Mouse (Mus musculus) hindbrain, embryonic 14.5 days (tissue): Measurements from ENCODE around the gene Armh3. TPM values are rescaled to one million over a fixed set of nuclear protein-coding genes. Genes with fewer than 3 reads are reported as not detected.
A peak's percentile ranks its signal among the peaks of the same experiment; 100 is the strongest.
"Not testable (repeated sequence)": the region's sequence is repeated elsewhere in the genome, so short reads cannot be mapped to it uniquely, and the experiment has no call there.

Source experiments
- ATAC-seq: fragments of 200-750 bp; cut with Nextera tagmentation; 2 replicates; pipeline ENCODE4 v1.8.0; 2017; ENCODE audit warnings: moderate number of reproducible peaks, mild to moderate bottlenecking, moderate TSS enrichment, moderate library complexity; ENCODE audit not compliant: low FRiP score
- DNase-seq: peaks from one replicate; pipeline ENCODE4 v3.0.0-alpha.2; 2015; ENCODE audit warnings: low spot score
- H3K27ac ChIP-seq: fragments of 300-500 bp; sonication (generic); 2 replicates; pipeline ENCODE4 v1.5.1; 2014; ENCODE audit warnings: mild to moderate bottlenecking, moderate library complexity
- H3K27me3 ChIP-seq: fragments of 300-500 bp; sonication (generic); 2 replicates; pipeline ENCODE4 v1.6.1; 2014; ENCODE audit warnings: mild to moderate bottlenecking, low read length, mixed read lengths; ENCODE audit not compliant: control insufficient read depth, insufficient read depth
- H3K36me3 ChIP-seq: fragments of 300-500 bp; sonication (generic); replicated peaks from 2 replicates; pipeline ENCODE4 v1.6.1; 2014; ENCODE audit not compliant: control insufficient read depth, insufficient read depth
- H3K4me1 ChIP-seq: fragments of 300-500 bp; sonication (generic); replicated peaks from 2 replicates; pipeline ENCODE4 v1.6.1; 2014; ENCODE audit warnings: antibody characterized with exemption, low read length, mixed read lengths; ENCODE audit not compliant: control insufficient read depth, insufficient read depth
- H3K4me2 ChIP-seq: fragments of 300-500 bp; sonication (generic); replicated peaks from 2 replicates; pipeline ENCODE4 v1.6.1; 2014; ENCODE audit warnings: mild to moderate bottlenecking, moderate library complexity
- H3K4me3 ChIP-seq: fragments of 300-500 bp; sonication (generic); replicated peaks from 2 replicates; pipeline ENCODE4 v1.5.1; 2014; ENCODE audit warnings: mild to moderate bottlenecking, low read length
- H3K9ac ChIP-seq: fragments of 300-500 bp; sonication (generic); 2 replicates; pipeline ENCODE4 v1.6.1; 2014
- H3K9me3 ChIP-seq: fragments of 300-500 bp; sonication (generic); 2 replicates; pipeline ENCODE4 v1.6.1; 2016; ENCODE audit warnings: low read length; ENCODE audit not compliant: control insufficient read depth
- WGBS: fragments of 180-500 bp; shearing (Covaris S2); extraction: QIAGEN DNeasy Blood & Tissue Kit; methylation state at CpG from one replicate; pipeline ENCODE4 v1.1.7; 2014; 5-methylcytosine and 5-hydroxymethylcytosine counted together
- polyA plus RNA-seq: library from polyadenylated mRNA; unstranded; fragments of >200 nt; fragmentation: Nextera tagmentation; extraction: Ambion mirVana; gene quantifications from 2 replicates; pipeline ENCODE4 v1.2.1, GENCODE M21; 2014

Gene Armh3
- polyA plus RNA-seq, 1 experiment from 2014 or later: 18.7 TPM

- 18% methylated on average over 8 of the region's 8 CpGs for WGBS
- ATAC-seq: no peak
Measured at GRCm38 (mm10) chr19:45812673-45813252, 185.5 kb downstream of the Armh3 start.

DNA sequence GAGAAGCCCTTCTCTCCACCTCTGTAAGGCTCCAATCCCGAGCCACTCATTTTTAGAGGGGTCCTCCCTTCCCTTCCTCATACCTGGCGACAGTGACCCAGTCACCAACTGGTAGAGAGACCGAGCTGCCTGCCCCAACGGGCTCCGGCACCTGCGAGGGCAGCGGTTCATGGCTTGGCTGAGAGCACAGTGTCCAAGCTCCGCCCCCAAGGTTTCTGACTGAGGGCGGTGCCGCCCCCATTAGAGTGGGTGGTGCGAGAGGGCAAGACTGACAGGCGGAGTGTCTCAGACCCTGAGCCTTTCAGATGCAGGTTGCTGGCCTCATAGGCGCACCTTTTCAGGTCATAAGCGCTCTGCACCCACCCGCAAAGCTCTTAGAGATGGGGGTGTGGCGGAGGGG, 186.2 kb downstream of the Armh3 start:
- Histone ChIP-seq H3K4me2 (peak overlapping the region; percentile 54), H3K36me3 (no peaks in the 10 kb centered on the region), H3K9me3 (no peaks in the 10 kb centered on the region), H3K9ac (peak overlapping the region; percentile 48), H3K27me3 (no peaks in the 10 kb centered on the region; the same call in 1 of the 2 replicates), H3K4me3 (peak overlapping the region; percentile 29), H3K4me1 (peaks cover 32% of the 10 kb centered on the region), H3K27ac (0 out of 2 replicates have a peak overlapping the region, but pooled peaks have one; percentile 18)
- ATAC-seq (peak; percentile 47), DNase-seq (no peak)
- WGBS: 2% methylated on average over 16 of the region's 16 CpGs

More at GRCm38 (mm10) chr19:45812673-45813252, 185.5 kb downstream of the Armh3 start:
- DNase-seq: no peak
- Histone ChIP-seq H3K9me3 (no peaks in the 10 kb centered on the region), H3K27ac (0 out of 2 replicates have a peak overlapping the region, but pooled peaks have one; percentile 18), H3K36me3 (no peaks in the 10 kb centered on the region), H3K27me3 (no peaks in the 10 kb centered on the region; the same call in 1 of the 2 replicates), H3K9ac (peak overlapping the region; percentile 48), H3K4me2 (peak overlapping the region; percentile 54), H3K4me1 (peaks cover 32% of the 10 kb centered on the region), H3K4me3 (peak overlapping the region; percentile 29)

- Histone ChIP-seq H3K27ac (no peak overlapping the region), H3K27me3 (no peaks in the 10 kb centered on the region; the same call in 1 of the 2 replicates), H3K4me1 (peaks cover 30% of the 10 kb centered on the region), H3K9me3 (no peaks in the 10 kb centered on the region), H3K4me2 (no peak overlapping the region), H3K36me3 (no peaks in the 10 kb centered on the region), H3K9ac (no peak overlapping the region), H3K4me3 (no peak overlapping the region)
- WGBS: 54% methylated on average over 12 of the region's 12 CpGs
- DNase-seq (no peak), ATAC-seq (no peak)
Measured at GRCm38 (mm10) chr19:45811028-45811674, 187.1 kb downstream of the Armh3 start.

DNA sequence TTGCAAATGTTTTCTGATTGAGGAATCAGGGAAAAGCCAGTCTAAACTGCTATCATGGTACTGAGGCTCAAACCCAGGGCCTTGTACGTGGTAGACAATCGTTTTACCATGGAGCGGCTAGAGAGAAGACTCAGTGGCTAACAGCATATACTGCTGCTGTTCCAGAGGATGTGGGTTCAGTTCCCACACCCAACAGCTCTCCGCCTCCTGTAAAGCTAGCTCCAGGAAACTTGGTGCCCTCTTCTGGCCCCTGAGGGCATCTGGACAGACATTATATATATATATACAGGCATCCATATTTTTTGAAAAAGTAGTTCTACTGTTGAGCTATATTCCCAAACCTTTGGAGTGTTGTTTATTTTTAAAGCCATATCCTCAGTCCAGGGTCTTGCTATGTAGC, 190.6 kb downstream of the Armh3 start:
- no peaks in the 10 kb centered on the region for H3K36me3 ChIP-seq
- H3K27me3 ChIP-seq: no peaks in the 10 kb centered on the region
- H3K9ac ChIP-seq: no peak overlapping the region
- no peak for DNase-seq
- ATAC-seq: no peak
- 95% methylated on average over 4 of the region's 4 CpGs for WGBS
- no peaks in the 10 kb centered on the region for H3K9me3 ChIP-seq
- no peak overlapping the region for H3K4me2 ChIP-seq
- no peak overlapping the region for H3K27ac ChIP-seq
- no peak overlapping the region for H3K4me3 ChIP-seq
- H3K4me1 ChIP-seq: peaks cover 14% of the 10 kb centered on the region

- DNase-seq, H3K9me3 ChIP-seq: not testable (repeated sequence)
- 96% methylated on average over 6 of the region's 6 CpGs for WGBS
Measured at GRCm38 (mm10) chr19:45805817-45806216, 192.5 kb downstream of the Armh3 start.

GRCm38 (mm10) chr19:45804593-45805368, 193.5 kb downstream of the Armh3 start:
- DNase-seq: peak; percentile 57
- no peaks in the 10 kb centered on the region for H3K9me3 ChIP-seq
- no peaks in the 10 kb centered on the region for H3K4me1 ChIP-seq
- no peak overlapping the region for H3K4me3 ChIP-seq
- H3K27ac ChIP-seq: no peak overlapping the region
- no peak overlapping the region for H3K4me2 ChIP-seq
- no peak overlapping the region for H3K9ac ChIP-seq
- H3K27me3 ChIP-seq: no peaks in the 10 kb centered on the region
- H3K36me3 ChIP-seq: no peaks in the 10 kb centered on the region
- no peak for ATAC-seq
- WGBS: 25% methylated on average over 12 of the region's 12 CpGs

More at GRCm38 (mm10) chr19:45805817-45806216, 192.5 kb downstream of the Armh3 start:
- not testable (repeated sequence) for H3K36me3 ChIP-seq, H3K27me3 ChIP-seq, H3K9ac ChIP-seq, ATAC-seq, H3K27ac ChIP-seq, H3K4me1 ChIP-seq, H3K4me2 ChIP-seq, H3K4me3 ChIP-seq

- H3K9ac ChIP-seq: no peak overlapping the region
- H3K4me2 ChIP-seq: no peak overlapping the region
- H3K4me1 ChIP-seq: no peaks in the 10 kb centered on the region
- H3K9me3 ChIP-seq: no peaks in the 10 kb centered on the region
- H3K27ac ChIP-seq: no peak overlapping the region
- 40% methylated on average over 3 of the region's 4 CpGs for WGBS
- H3K36me3 ChIP-seq: no peaks in the 10 kb centered on the region
- no peaks in the 10 kb centered on the region for H3K27me3 ChIP-seq
- DNase-seq (no peak), ATAC-seq (no peak)
- no peak overlapping the region for H3K4me3 ChIP-seq
Measured at GRCm38 (mm10) chr19:45803408-45803807, 194.9 kb downstream of the Armh3 start.

GRCm38 (mm10) chr19:45802702-45803101, 195.6 kb downstream of the Armh3 start:
- WGBS: 73% methylated on average over 4 of the region's 4 CpGs
- Histone ChIP-seq H3K27me3 (no peaks in the 10 kb centered on the region), H3K36me3 (no peaks in the 10 kb centered on the region), H3K4me3 (no peak overlapping the region), H3K4me2 (no peak overlapping the region), H3K9me3 (no peaks in the 10 kb centered on the region), H3K4me1 (no peaks in the 10 kb centered on the region), H3K27ac (no peak overlapping the region), H3K9ac (no peak overlapping the region)
- no peak for ATAC-seq
- no peak for DNase-seq

- ATAC-seq (no peak), DNase-seq (no peak)
- H3K4me3 ChIP-seq: no peak overlapping the region
- H3K4me2 ChIP-seq: no peak overlapping the region
- 77% methylated on average over 15 of the region's 15 CpGs for WGBS
- H3K9me3 ChIP-seq: no peaks in the 10 kb centered on the region
- H3K27me3 ChIP-seq: no peaks in the 10 kb centered on the region
- no peak overlapping the region for H3K27ac ChIP-seq
- no peaks in the 10 kb centered on the region for H3K36me3 ChIP-seq
- H3K4me1 ChIP-seq: 0 out of 2 replicates have a peak, but pooled peaks cover 3% of the 10 kb centered on the region
- H3K9ac ChIP-seq: no peak overlapping the region
Measured at GRCm38 (mm10) chr19:45796879-45797278, 201.4 kb downstream of the Armh3 start.
